Mouse (Mus musculus) midbrain, embryonic 16.5 days (tissue): ENCODE data around the gene BC005624. TPM values are rescaled to one million over a fixed set of nuclear protein-coding genes. Genes with fewer than 3 reads are reported as not detected.
"Not testable (repeated sequence)": the region's sequence is repeated elsewhere in the genome, so short reads cannot be mapped to it uniquely, and the experiment has no call there.

Source experiments
- ATAC-seq: fragments of 200-750 bp; cut with Nextera tagmentation; 2 replicates; pipeline ENCODE4 v1.8.0; 2017; ENCODE audit warnings: moderate TSS enrichment
- H3K27ac ChIP-seq: fragments of 300-500 bp; sonication (generic); 2 replicates; pipeline ENCODE4 v1.5.1; 2014; ENCODE audit warnings: mild to moderate bottlenecking, low read length, mixed read lengths
- H3K27me3 ChIP-seq: fragments of 300-500 bp; sonication (generic); 2 replicates; pipeline ENCODE4 v1.6.1; 2014; ENCODE audit warnings: low read depth, low read length, mixed read lengths; ENCODE audit not compliant: control insufficient read depth, insufficient read depth
- H3K36me3 ChIP-seq: fragments of 300-500 bp; sonication (generic); 2 replicates; pipeline ENCODE4 v1.6.1; 2014; ENCODE audit warnings: mild to moderate bottlenecking, low read length, moderate library complexity, mixed read lengths; ENCODE audit not compliant: control insufficient read depth, insufficient read depth
- H3K4me1 ChIP-seq: fragments of 300-500 bp; sonication (generic); 2 replicates; pipeline ENCODE4 v1.6.1; 2014; ENCODE audit warnings: mild to moderate bottlenecking, low read length, mixed read lengths; ENCODE audit not compliant: control insufficient read depth, insufficient read depth
- H3K4me2 ChIP-seq: fragments of 300-500 bp; sonication (generic); 2 replicates; pipeline ENCODE4 v1.6.1; 2014; ENCODE audit warnings: mild to moderate bottlenecking, low read length, mixed read lengths
- H3K4me3 ChIP-seq: fragments of 300-500 bp; sonication (generic); 2 replicates; pipeline ENCODE4 v1.5.1; 2014; ENCODE audit warnings: low read depth, mild to moderate bottlenecking, low read length, moderate library complexity, mixed read lengths
- H3K9ac ChIP-seq: fragments of 300-500 bp; sonication (generic); 2 replicates; pipeline ENCODE4 v1.6.1; 2014; ENCODE audit warnings: low read depth, low read length, mixed read lengths
- H3K9me3 ChIP-seq: fragments of 300-500 bp; sonication (generic); replicated peaks from 2 replicates; pipeline ENCODE4 v1.6.1; 2014; ENCODE audit warnings: mild to moderate bottlenecking, low read length, mixed read lengths; ENCODE audit not compliant: control insufficient read depth, poor library complexity, severe bottlenecking
- WGBS: fragments of 180-500 bp; shearing (Covaris S2); extraction: QIAGEN DNeasy Blood & Tissue Kit; methylation state at CpG from one replicate; pipeline ENCODE4 v1.1.7; 2014; 5-methylcytosine and 5-hydroxymethylcytosine counted together
- polyA plus RNA-seq: library from polyadenylated mRNA; unstranded; fragments of >200 nt; fragmentation: Nextera tagmentation; extraction: Ambion mirVana; gene quantifications from 2 replicates; pipeline ENCODE4 v1.2.1, GENCODE M21; 2015

Gene BC005624
- polyA plus RNA-seq, 1 experiment from 2014 or later, result 95.3 TPM

DNA sequence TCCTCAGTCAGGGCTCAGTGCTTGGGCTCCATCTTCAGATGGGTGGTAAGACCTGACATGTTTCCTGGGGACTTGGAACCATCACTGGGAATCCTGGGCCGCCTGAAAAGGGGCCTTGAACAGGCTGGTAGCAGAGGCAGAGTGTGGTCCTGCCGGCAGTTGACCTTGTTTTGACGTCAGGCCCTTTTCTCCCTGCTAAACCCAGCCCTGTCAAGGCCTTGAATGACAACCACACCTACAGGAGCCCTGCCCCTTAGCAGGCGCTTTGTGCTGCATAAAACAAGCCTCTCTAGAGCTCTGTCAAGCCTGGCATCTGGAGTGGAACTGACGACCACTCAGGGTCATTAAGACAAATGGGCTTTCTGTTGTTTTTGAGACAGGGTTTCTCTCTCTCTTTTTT is 22.1 kb downstream of the BC005624 start:
- Histone ChIP-seq H3K4me3 (no peak overlapping the region), H3K4me1 (peaks cover 1% of the 10 kb centered on the region), H3K4me2 (no peak overlapping the region), H3K27me3 (no peaks in the 10 kb centered on the region), H3K9me3 (no peaks in the 10 kb centered on the region), H3K36me3 (peaks cover 46% of the 10 kb centered on the region), H3K9ac (no peak overlapping the region), H3K27ac (no peak overlapping the region)
- no peak for ATAC-seq
- WGBS, result 55% methylated on average over 5 of the region's 5 CpGs

DNA sequence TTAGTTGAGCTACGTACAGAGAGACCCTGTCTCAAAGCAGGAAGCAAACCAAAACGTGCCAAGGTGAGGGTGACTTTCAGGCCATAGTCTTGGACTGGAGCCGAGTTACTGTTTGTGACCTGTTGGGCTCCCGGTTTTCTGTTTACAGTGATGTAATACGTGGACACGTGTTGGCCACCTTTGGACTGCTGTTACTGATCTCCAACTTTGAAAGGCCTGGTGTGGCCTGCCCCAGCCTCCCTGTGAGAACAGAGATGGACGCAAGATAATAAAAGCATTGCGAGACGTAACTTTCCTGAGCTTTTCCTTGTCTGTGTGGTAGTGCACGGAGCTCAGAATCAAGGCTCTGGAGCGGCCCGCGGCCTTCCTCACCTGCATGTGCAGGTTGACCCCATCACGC is 23.3 kb downstream of the BC005624 start:
- 92% methylated on average over 14 of the region's 14 CpGs for WGBS
- no peaks in the 10 kb centered on the region for H3K27me3 ChIP-seq
- H3K4me2 ChIP-seq, result no peak overlapping the region
- ATAC-seq, result no peak
- peaks cover 46% of the 10 kb centered on the region for H3K36me3 ChIP-seq
- no peak overlapping the region for H3K27ac ChIP-seq
- H3K9me3 ChIP-seq, result no peaks in the 10 kb centered on the region
- H3K4me3 ChIP-seq, result no peak overlapping the region
- peaks cover 13% of the 10 kb centered on the region for H3K4me1 ChIP-seq
- no peak overlapping the region for H3K9ac ChIP-seq

DNA sequence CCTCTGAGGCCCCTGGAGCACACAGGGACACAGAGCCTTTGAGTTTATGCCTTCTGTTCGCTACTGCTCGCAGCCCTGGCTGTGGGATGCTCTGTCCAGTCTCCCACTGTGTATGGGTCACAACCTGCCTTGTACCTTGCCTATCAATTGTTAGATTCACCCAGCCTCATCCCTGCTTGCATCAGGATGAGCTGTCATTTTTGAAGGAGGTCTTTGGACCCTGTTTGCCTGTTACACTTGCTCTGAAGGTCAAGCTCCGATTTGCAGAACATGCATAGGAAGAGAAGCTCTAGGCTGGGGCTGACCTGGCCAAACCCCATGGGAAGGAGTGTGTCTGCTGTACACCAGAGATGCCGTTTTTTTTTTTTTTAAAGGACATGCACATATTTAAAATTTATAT is 24.5 kb downstream of the BC005624 start:
- Histone ChIP-seq H3K4me3 (no peak overlapping the region), H3K36me3 (peaks cover 39% of the 10 kb centered on the region), H3K4me2 (no peak overlapping the region), H3K9me3 (no peaks in the 10 kb centered on the region), H3K4me1 (peaks cover 16% of the 10 kb centered on the region), H3K27me3 (no peaks in the 10 kb centered on the region), H3K9ac (no peak overlapping the region), H3K27ac (no peak overlapping the region)
- WGBS, result 83% methylated on average over 4 of the region's 4 CpGs
- ATAC-seq, result no peak

DNA sequence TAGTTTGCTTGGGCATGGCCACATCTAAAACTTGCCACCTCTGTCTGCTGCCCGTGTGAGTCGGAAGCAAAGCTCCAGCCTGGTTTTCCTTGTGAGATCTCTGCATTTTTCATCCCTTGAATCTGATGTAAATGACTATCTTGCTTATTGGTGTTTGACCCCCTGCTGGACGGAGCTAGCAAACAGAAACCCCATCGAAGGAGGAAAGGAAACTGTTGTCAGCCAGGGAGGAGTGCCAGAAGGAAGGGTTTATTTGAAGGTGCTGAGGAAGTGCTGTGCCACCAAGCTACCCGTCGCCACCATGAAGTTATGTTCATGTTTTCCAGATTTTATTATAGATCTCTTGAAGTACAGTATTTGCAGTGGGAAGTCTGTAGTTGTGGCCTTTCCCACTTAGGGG is 27.2 kb downstream of the BC005624 start:
- Histone ChIP-seq H3K4me1 (peaks cover 16% of the 10 kb centered on the region), H3K9me3 (no peaks in the 10 kb centered on the region), H3K27ac (no peak overlapping the region), H3K36me3 (peaks cover 19% of the 10 kb centered on the region), H3K4me3 (no peak overlapping the region), H3K27me3 (no peaks in the 10 kb centered on the region), H3K4me2 (peak overlapping the region; percentile 86; the same call in 1 of the 2 replicates), H3K9ac (no peak overlapping the region)
- ATAC-seq, result no peak
- 73% methylated on average over 6 of the region's 6 CpGs for WGBS

DNA sequence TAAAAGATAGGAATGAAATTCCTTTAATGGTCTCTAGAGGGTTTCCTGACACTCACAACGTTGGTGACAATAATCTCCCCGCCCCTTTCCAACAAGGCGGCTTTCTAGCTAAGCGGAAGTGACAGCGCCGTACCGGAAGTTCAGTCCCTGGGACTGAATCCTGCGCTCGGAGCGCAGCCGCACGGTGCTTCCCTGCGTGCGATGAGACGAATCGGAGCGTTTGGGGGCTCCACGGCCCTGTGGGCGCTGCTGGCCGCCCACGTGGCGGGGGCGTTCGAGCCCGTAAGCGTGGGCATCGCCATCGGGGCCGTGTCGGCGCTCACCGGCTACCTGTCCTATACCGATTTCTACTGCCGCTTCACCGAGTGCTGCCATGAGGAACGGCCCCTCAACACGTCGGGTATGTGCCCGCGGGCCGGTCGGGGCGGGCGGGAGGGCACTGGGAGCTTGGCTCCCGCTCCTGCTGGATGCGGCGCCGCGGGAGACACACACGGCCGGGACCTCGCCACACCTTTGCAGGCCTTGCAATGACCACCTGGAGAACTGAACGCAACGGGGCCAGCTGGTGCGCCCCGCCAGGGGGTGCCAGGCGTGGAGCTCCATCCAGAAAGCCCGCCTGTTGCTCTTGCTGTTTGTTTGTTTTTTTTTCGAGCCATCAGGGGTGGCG is 29.0 kb downstream of the BC005624 start, which contains the start of gene Tor1b:
Tor1b (plus strand) TSS at position 136 of the 667 bp plus-strand sequence.
- under 1% methylated on average over 60 of the region's 60 CpGs for WGBS
- Histone ChIP-seq H3K9me3 (no peaks in the 10 kb centered on the region), H3K27me3 (no peaks in the 10 kb centered on the region), H3K4me1 (peaks cover 16% of the 10 kb centered on the region), H3K27ac (peak within 1 kb of the TSS; percentile 83), H3K9ac (peak within 1 kb of the TSS; percentile 89), H3K36me3 (peaks cover 9% of the 10 kb centered on the region; the same call in 1 of the 2 replicates), H3K4me2 (peak within 1 kb of the TSS; percentile 86), H3K4me3 (peak within 1 kb of the TSS; percentile 77)
- ATAC-seq, result peak; percentile 94

DNA sequence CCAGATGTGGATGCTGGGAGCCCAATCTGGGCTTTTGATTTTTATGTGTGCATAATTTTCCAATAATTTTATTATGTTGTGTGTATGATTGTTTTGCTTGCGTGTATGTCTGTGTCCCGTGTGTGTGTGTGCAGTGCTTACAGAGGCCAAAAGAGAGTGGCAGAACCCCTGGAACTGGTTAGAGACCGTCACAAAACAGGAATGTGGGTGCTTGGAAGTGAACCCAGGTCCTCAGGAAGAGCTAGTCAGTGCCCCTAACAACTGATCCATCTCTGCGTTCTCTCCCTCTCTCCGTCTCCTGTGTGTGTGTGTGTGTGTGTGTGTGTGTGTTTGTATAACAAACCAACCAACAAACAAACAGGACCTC is 29.6 kb downstream of the BC005624 start:
- Histone ChIP-seq H3K4me1 (peaks cover 16% of the 10 kb centered on the region), H3K9ac (peak overlapping the region; percentile 3; the same call in 1 of the 2 replicates), H3K36me3 (peaks cover 9% of the 10 kb centered on the region; the same call in 1 of the 2 replicates), H3K27ac (peak overlapping the region; percentile 83), H3K9me3 (no peaks in the 10 kb centered on the region), H3K4me3 (peak overlapping the region; percentile 77), H3K27me3 (no peaks in the 10 kb centered on the region), H3K4me2 (peak overlapping the region; percentile 86)
- ATAC-seq, result peak; percentile 51
- WGBS, result 24% methylated on average over 5 of the region's 5 CpGs

DNA sequence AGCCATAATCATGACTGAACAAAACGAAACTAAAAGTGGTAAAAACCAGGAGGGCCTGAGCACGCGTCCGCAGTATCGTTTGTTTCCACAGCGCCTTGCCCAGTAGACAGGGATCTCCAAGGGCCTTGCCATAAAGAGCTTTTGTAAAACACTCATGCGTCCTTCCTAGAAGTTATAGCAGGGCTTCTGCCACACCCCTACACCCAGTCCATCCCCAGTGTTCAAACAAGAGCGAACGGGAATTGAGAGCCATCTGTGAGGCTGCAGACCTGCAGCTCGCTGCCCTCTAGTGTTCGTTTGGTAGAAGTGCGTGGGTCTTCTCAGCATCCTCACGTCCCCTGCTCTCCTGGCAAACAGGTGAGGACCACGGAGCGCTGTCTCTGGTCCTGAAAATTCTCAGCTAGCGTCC is 39.4 kb downstream of the BC005624 start:
- Histone ChIP-seq H3K9ac (peak overlapping the region; percentile 49; the same call in 1 of the 2 replicates), H3K36me3 (no peaks in the 10 kb centered on the region), H3K27me3 (no peaks in the 10 kb centered on the region), H3K27ac (no peak overlapping the region), H3K4me3 (peak overlapping the region; percentile 15), H3K9me3 (no peaks in the 10 kb centered on the region), H3K4me1 (no peaks in the 10 kb centered on the region), H3K4me2 (peak overlapping the region; percentile 44; the same call in 1 of the 2 replicates)
- WGBS, result 31% methylated on average over 16 of the region's 16 CpGs
- ATAC-seq, result 0 out of 2 replicates have a peak, but pooled peaks have one; percentile 68

DNA sequence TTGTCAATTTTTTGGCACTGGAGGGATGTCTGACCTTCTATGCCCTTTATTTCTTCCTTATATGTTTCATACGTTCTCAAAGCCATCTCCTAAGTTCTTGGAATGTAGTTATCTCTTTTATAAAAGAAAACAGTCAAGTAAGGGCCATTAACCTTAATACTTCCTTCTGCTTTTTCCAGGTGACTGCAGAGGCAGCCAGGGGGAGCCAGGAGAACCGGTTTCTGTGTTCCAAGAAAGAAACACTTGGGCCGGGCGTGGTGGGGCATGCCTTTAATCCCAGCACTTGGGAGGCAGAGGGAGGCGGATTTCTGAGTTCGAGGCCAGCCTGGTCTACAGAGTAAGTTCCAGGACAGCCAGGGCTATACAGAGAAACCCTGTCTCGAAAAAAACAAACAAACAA is 39.9 kb downstream of the BC005624 start:
- H3K9ac ChIP-seq, H3K4me3 ChIP-seq, H3K9me3 ChIP-seq, H3K36me3 ChIP-seq, H3K27me3 ChIP-seq, H3K4me1 ChIP-seq, ATAC-seq, H3K4me2 ChIP-seq, H3K27ac ChIP-seq: not testable (repeated sequence)
- WGBS, result 51% methylated on average over 7 of the region's 7 CpGs

DNA sequence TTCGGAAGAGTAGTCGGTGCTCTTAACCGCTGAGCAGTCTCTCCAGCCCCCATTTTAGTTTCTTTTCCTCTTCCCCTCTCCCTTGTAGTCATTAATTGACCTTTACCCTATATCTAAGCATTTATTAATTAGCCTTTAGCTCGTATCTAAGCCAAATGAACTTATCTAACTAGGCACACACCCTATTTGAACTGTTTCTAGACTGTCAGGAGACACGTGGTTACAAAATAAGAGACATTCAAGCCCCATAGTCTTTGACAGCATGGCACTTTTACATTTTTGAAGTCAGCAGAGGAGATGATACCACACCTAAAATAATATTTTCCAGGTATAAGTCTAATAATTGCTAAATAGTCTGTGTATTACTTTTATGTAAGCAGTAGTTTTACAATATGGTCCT is 40.4 kb downstream of the BC005624 start:
- no peaks in the 10 kb centered on the region for H3K27me3 ChIP-seq
- H3K36me3 ChIP-seq, result no peaks in the 10 kb centered on the region
- 89% methylated on average over 5 of the region's 5 CpGs for WGBS

More for the DNA sequence above, 40.4 kb downstream of the BC005624 start:
- ATAC-seq, result no peak
- H3K27ac ChIP-seq, result no peak overlapping the region
- H3K9ac ChIP-seq, result no peak overlapping the region
- no peaks in the 10 kb centered on the region for H3K9me3 ChIP-seq
- no peaks in the 10 kb centered on the region for H3K4me1 ChIP-seq
- H3K4me2 ChIP-seq, result no peak overlapping the region
- no peak overlapping the region for H3K4me3 ChIP-seq
